Mouse (Mus musculus): ENCODE measurements around the gene Gnpnat1.

The Gnpnat1 gene

GRCm38 (mm10) chr14:45329018-45329588 lies 75.6 kb downstream of the Gnpnat1 start:
- in situ Hi-C loops (cut with MboI; ENCODE audit: low pct_unique_long_range_greater_than_20kb in 1 of 2, low sequenced_read_pairs in 2 of 2, unreplicated experiment in 1 of 2) = loop anchor here in 1 of 2 experiments (25.0 kb wide), 1 partner anchor 1933 kb away; no protein-coding TSS in a partner anchor

DNA sequence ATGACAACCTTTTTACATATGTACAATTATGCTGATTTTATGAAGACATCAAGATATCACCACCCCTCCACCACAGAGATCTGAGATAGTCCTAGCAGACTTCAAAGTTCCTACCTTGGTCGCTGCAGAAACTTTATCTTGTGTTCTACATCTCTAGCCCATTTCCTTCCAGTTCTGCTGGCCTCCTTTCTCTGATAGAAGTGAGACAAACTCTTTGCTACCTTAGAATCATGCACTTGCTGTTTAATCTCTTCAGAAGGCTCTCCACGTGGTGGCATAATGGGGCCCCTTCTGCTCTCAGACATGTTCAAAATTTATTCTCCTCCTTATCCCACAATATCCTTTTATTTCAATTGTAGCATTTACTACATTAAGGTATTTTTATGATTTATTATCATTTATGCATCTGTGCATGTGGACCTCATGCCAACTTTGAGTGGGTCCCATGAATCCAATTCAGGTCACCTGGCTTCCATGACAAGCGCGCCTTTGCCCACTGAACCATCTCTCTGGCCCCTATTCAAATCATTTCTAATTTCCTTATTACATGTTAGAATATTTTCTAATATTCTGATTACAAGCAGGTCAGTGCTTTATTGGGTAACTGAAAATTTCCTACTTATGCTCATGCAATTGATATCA lies 76.5 kb downstream of the Gnpnat1 start:
- in situ Hi-C loops (cut with MboI; ENCODE audit: low pct_unique_long_range_greater_than_20kb in 1 of 2, low sequenced_read_pairs in 2 of 2, unreplicated experiment in 1 of 2) = loop anchor here in 1 of 2 experiments (25.0 kb wide), 1 partner anchor 1934 kb away; no protein-coding TSS in a partner anchor

Measured in mouse embryonic stem cell (cell line).